Mouse (Mus musculus) lung, postnatal 0 days (tissue): ENCODE measurements around the gene T2.

Source experiments
- CTCF ChIP-seq: IDR thresholded peaks from 2 replicates; pipeline ENCODE4 v1.5.1; 2016; ENCODE audit warnings: antibody characterized with exemption, mild to moderate bottlenecking
- EP300 ChIP-seq: IDR thresholded peaks from 2 replicates; pipeline ENCODE4 v1.6.1; 2016; ENCODE audit warnings: antibody characterized with exemption, mild to moderate bottlenecking, control low read depth

DNA sequence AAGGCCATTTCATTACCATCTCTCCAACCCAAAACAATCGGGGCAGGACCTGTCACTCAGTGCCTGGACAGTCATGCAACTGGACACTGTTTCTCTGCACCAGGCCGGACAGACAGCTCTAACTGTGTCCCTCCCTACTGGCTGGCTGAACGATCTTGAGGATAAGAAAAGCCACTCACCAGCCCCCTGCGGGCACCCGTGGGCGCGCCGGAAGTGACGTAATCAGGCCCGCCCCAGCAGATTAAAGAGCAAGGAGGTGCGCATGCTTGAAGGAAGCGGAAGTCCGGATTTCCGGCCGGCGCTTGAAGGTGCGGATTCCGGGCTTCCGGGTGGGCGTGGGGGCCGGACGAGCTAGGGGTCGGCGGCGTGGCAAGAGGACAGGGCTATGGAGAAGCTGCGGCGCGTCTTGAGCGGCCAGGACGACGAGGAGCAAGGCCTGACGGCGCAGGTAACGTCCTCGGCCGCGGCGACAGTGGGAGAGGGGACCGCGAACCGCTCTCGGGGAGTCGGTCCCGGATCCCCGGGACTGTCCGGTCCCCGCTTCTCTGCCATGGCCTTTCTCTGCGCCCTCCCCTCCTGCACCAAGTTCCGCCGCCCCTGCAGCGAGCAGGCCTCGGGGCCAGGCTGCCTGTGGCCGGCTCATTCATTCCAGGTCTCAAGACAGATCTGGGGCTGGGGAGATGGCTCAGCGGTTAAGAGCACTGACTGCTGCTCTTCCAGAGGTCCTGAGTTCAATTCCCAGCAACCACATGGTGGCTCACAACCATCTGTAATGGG, 44.8 kb upstream of the T2 start, which contains the start of gene Sft2d1:
- peak; percentile 82; the same call in 1 of the 2 replicates for TF ChIP-seq EP300
- TF ChIP-seq CTCF: no peak
